Mouse (Mus musculus) megakaryocyte, embryonic 14.5 days (primary cell): Measurements from ENCODE around the gene Psmg3. TPM values are rescaled to one million over a fixed set of nuclear protein-coding genes. Genes with fewer than 3 reads are reported as not detected.

Experiments used
- H3K27me3 ChIP-seq: replicated peaks from 2 replicates; pipeline ENCODE3; 2012; ENCODE audit warnings: inconsistent platforms
- H3K36me3 ChIP-seq: replicated peaks from 2 replicates; pipeline ENCODE3; 2012; ENCODE audit warnings: low read length, inconsistent platforms, mixed read lengths
- H3K4me1 ChIP-seq: 2 replicates; pipeline ENCODE4 v1.6.1; 2012; ENCODE audit warnings: inconsistent platforms
- H3K4me3 ChIP-seq: replicated peaks from 2 replicates; pipeline ENCODE3; 2012; ENCODE audit warnings: moderate library complexity, mild to moderate bottlenecking, inconsistent platforms
- H3K9me3 ChIP-seq: 2 replicates; pipeline ENCODE4 v1.6.1; 2012; ENCODE audit warnings: inconsistent platforms
- FLI1 ChIP-seq: IDR thresholded peaks from 2 replicates; pipeline ENCODE4 v1.6.1; 2012; ENCODE audit warnings: low read length, inconsistent platforms, mixed read lengths
- GATA1 ChIP-seq: IDR thresholded peaks from 3 replicates; pipeline ENCODE4 v1.6.1; 2012; ENCODE audit warnings: mixed read lengths, low read length, inconsistent platforms, borderline replicate concordance
- polyA plus RNA-seq: library from polyadenylated mRNA; stranded (reverse); fragments of >175 nt; gene quantifications from 2 replicates; pipeline ENCODE4 v1.2.3, GENCODE M21; 2012; ENCODE audit warnings: low replicate concordance; ENCODE audit not compliant: insufficient read depth

Psmg3 gene
- polyA plus RNA-seq, 1 experiment: 30.7 TPM

DNA sequence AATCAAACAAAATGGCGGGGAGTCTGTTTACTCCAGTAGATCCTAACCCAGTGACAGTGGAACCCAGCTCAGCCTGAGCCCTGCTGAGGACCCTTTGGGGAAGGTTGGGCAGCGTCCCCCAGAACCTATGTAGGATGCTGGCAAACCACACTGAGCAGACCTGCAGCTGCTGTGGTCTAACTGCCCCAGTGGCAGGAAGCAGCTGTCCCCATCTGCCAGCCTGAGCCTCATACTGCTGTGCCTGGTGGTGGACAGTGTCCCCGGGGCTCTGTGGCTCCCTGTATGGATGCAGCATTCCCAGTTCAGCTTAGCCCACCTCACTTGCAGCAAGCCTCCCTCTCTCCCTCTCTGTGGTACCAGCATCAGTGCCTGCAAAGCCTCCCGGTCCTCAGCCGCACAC, 49.7 kb downstream of the Psmg3 start:
- peak overlapping the region; percentile 66 for H3K4me3 ChIP-seq
- peaks cover 67% of the 10 kb centered on the region for H3K4me1 ChIP-seq
- H3K36me3 ChIP-seq: peaks cover 22% of the 10 kb centered on the region
- TF ChIP-seq GATA1 (no peak), FLI1 (no peak)
- H3K9me3 ChIP-seq: no peaks in the 10 kb centered on the region
- no peaks in the 10 kb centered on the region for H3K27me3 ChIP-seq

- H3K36me3 ChIP-seq: peaks cover 38% of the 10 kb centered on the region
- H3K4me3 ChIP-seq: peak within 1 kb of the TSS; percentile 97
- no peaks in the 10 kb centered on the region for H3K9me3 ChIP-seq
- H3K27me3 ChIP-seq: no peaks in the 10 kb centered on the region
- peaks cover 60% of the 10 kb centered on the region for H3K4me1 ChIP-seq
- TF ChIP-seq GATA1 (no peak), FLI1 (peak; percentile 54; the same call in 1 of the 2 replicates)
These were observed 51.3 kb downstream of the Psmg3 start, which contains the start of gene Ints1 for GRCm38 (mm10) chr5:139775216-139775926. Gene Ints1, minus strand, starts transcription at chr5:139775674.

Other genes with a start within 250 kb of the Psmg3 start
- gene Micall2, start 90.5 kb downstream of the Psmg3 start, polyA plus RNA-seq: 54.5 and 69.6 TPM in 2 replicates
- 42.9 and 56.6 TPM in 2 replicates for gene Ints1, start 51.2 kb downstream of the Psmg3 start, polyA plus RNA-seq
- gene Mafk, start 35.4 kb downstream of the Psmg3 start, polyA plus RNA-seq: 26.5 and 40.1 TPM in 2 replicates
- gene Tmem184a, start 7.0 kb downstream of the Psmg3 start, polyA plus RNA-seq: 4.6 and 27.1 TPM in 2 replicates
- gene Gm26938, start 478 bp downstream of the Psmg3 start, polyA plus RNA-seq: not detected in 2 replicates
- 0.11 TPM in 1 of 2 replicates, not detected in the other for gene Elfn1, start 81.1 kb upstream of the Psmg3 start, polyA plus RNA-seq